Mouse (Mus musculus): ENCODE data around the gene Homer2. TPM values are rescaled to one million over a fixed set of nuclear protein-coding genes. Genes with fewer than 3 reads are reported as not detected.

The Homer2 gene
- 1.1 TPM for polyA plus RNA-seq (2015; fragmentation: Illumina TruSeq; extraction: RNeasy Lipid Tissue Mini Kit (QIAGEN cat#74804); ENCODE audit: insufficient read depth, low replicate concordance)

DNA sequence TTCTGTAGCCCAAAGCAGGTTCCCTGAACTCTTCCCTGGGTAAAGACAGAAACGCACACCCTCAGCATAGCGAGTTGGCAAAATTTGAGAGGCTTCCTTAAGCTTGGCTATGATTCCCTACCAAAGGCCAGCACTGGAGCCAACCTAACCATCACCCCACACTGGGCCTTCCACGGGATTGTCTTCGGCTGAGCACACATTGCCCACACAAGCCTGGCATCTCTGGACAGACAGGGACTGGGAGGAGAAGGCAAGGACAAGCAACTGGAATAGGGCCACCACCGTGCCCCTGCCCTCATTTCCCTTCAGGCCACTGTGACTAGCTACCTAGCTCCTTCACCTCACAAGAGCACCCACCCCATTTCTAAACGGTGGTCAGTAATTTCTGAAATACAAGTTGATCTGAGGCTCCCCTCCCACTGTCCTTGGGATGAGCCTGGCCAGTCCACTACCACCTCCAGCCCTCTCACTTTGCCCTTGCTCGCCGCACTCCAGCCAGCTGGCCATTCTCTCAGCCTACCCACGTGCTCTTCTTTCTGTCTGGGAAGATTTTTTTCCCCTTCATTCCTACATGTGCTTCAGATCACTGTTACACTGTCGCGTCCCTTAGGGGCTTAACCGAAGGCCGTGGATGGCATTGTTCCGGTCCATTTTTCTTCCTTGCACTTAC, at the start of gene Homer2:
TSS of gene Homer2 (minus strand) at position 57 of the 670 bp plus-strand sequence.

DNA sequence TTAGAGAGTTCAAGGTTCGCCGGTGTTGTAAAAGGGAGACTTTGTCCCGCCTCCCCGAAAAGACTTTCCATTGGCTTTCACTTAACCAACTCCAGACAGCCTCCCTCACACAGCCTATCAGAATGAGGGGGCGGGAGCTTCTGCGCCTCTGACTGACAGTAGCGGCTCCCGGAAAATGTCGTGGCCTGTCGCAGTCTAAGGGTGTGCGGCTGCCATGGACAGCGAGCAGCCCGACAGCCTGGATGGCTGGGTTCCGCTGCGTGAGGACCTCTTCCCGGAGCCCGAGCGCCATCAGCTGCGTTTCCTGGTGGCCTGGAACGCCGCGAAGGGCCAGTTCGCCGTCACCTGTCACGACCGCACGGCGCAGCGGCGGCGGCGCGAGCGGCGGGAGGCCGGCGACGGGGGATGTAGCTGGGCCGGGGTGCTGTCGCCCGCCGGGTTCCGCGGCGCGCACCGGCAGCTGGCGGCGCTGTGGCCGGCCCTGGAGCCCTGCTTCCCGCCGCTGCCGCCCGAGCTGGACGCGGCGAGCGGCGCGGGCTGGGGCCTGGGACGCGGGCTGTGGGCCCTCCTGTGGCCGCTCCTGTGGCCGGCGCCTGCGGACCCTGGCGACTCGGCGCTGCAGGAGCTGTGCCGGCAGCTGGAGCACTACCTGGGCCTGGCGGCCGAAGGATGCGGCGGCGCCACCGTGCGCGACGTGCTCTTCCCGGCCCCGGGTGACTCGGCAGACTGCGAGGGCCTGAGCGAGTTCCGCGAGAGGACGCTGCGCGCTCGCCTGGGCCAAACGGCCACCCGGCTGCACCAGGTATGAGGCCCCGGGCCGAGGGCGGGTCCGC, 136.0 kb downstream of the Homer2 start, which contains the start of gene Whamm:
TSS of gene Whamm (plus strand) at position 159 of the 833 bp plus-strand sequence.

DNA sequence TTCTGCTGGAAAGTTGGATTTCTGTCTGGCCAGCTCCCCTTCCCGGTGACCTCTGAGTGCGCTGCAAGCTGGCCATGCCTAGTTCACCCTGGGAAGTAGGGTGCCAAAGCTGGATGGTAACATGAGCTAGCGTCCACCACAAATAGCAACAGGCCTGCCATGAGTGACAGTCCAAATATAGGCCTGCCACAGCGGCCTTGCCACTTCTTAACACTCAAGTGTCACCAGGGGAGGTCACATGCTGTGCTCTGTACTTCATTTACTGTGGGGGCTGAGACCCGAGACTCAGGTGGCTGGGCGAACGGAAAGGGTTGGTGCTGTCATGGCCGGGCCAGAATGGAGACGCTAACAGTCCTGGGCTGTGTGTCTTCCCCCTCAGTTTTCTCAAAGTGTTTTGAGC, 140.4 kb downstream of the Homer2 start, which contains the start of gene Fsd2:
TSS of gene Fsd2 (minus strand) at position 53 of the 400 bp plus-strand sequence.

Other genes starting within 250 kb of the Homer2 start
- gene Ap3b2, start 213.6 kb downstream of the Homer2 start, polyA plus RNA-seq (2015; fragmentation: Illumina TruSeq; extraction: RNeasy Lipid Tissue Mini Kit (QIAGEN cat#74804); ENCODE audit: insufficient read depth, low replicate concordance), result not detected
- not detected for gene BC048679, start 209.2 kb downstream of the Homer2 start, polyA plus RNA-seq (2015; fragmentation: Illumina TruSeq; extraction: RNeasy Lipid Tissue Mini Kit (QIAGEN cat#74804); ENCODE audit: insufficient read depth, low replicate concordance)
- gene Fsd2, start 140.6 kb downstream of the Homer2 start, polyA plus RNA-seq (2015; fragmentation: Illumina TruSeq; extraction: RNeasy Lipid Tissue Mini Kit (QIAGEN cat#74804); ENCODE audit: insufficient read depth, low replicate concordance), result 2.3 TPM
- 16.6 TPM for gene Whamm, start 136.3 kb downstream of the Homer2 start, polyA plus RNA-seq (2015; fragmentation: Illumina TruSeq; extraction: RNeasy Lipid Tissue Mini Kit (QIAGEN cat#74804); ENCODE audit: insufficient read depth, low replicate concordance)
- gene Ramac, start 55.4 kb upstream of the Homer2 start, polyA plus RNA-seq (2015; fragmentation: Illumina TruSeq; extraction: RNeasy Lipid Tissue Mini Kit (QIAGEN cat#74804); ENCODE audit: insufficient read depth, low replicate concordance), result 97.6 TPM
- gene 3110040N11Rik, start 82.0 kb upstream of the Homer2 start, polyA plus RNA-seq (2015; fragmentation: Illumina TruSeq; extraction: RNeasy Lipid Tissue Mini Kit (QIAGEN cat#74804); ENCODE audit: insufficient read depth, low replicate concordance), result 22.3 TPM
- gene Btbd1, start 121.9 kb upstream of the Homer2 start, polyA plus RNA-seq (2015; fragmentation: Illumina TruSeq; extraction: RNeasy Lipid Tissue Mini Kit (QIAGEN cat#74804); ENCODE audit: insufficient read depth, low replicate concordance), result 128 TPM
- gene Gm10160, start 148.3 kb upstream of the Homer2 start, polyA plus RNA-seq (2015; fragmentation: Illumina TruSeq; extraction: RNeasy Lipid Tissue Mini Kit (QIAGEN cat#74804); ENCODE audit: insufficient read depth, low replicate concordance), result not detected
- gene Tm6sf1, start 151.5 kb upstream of the Homer2 start, polyA plus RNA-seq (2015; fragmentation: Illumina TruSeq; extraction: RNeasy Lipid Tissue Mini Kit (QIAGEN cat#74804); ENCODE audit: insufficient read depth, low replicate concordance), result 183 TPM
- gene Hdgfl3, start 226.9 kb upstream of the Homer2 start, polyA plus RNA-seq (2015; fragmentation: Illumina TruSeq; extraction: RNeasy Lipid Tissue Mini Kit (QIAGEN cat#74804); ENCODE audit: insufficient read depth, low replicate concordance), result 8.9 TPM